8 mouse cellular contexts compared by ENCODE assay signal in the genomic region with DNA sequence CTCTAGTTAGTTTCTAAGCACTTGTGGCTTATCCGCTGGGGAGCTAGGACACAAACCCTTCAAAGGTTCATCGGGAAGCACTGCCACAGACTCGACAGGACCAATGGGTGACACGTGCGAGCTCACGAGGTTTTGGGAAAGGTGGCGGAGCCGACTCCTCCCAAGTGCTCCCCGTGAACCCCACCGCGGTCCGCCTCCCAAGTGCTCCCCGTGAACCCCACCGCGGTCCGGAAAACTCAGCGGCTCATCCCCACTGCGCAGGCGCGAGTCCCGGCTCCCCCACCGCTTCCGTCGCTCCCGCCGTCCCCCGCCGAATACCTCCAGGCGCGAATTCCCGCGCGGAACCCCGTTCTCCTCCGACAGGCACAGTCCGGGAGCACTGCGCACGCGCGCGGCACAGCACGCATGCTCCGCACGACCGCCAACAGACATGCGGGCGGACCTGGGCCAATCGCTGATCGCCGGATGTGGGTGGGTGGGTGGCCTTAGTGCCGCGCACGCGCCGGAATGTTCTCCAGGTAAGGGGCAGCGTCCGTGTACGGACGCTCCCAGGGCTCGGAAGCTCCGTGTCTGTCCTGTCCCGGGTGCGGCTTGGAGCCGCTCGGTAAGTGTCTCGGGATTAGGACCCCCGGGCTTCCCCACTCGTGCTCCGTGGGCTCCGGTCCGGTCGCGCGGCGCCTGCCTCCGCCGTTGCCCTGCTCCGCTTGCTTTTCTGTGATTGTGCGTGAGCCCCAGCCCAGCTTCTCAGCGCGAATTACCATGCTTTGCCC. TPM values are rescaled to one million over a fixed set of nuclear protein-coding genes. Genes with fewer than 3 reads are reported as not detected.
DNase-seq lines count a peak whose midpoint lies in the region; ATAC-seq lines count a peak whose summit lies in the region.

A gene (minus strand): TSS at position 403 of the 770 bp plus-strand sequence.
A gene (plus strand): TSS at position 488 of the 770 bp plus-strand sequence.

- peak within 1 kb of the TSS; percentile 90 for H3K9ac ChIP-seq in heart, embryonic 13.5 days
- peak within 1 kb of the TSS; percentile 79 for H3K9ac ChIP-seq in liver, embryonic 12.5 days
- H3K9ac ChIP-seq in stomach, embryonic 15.5 days: peak within 1 kb of the TSS; percentile 77; the same call in 1 of the 2 replicates

- H3K4me1 ChIP-seq in brown adipose tissue, adult 24 weeks (ENCODE audit: control insufficient read depth, insufficient read depth, insufficient read length, low read length): no peaks in the 10 kb centered on the region
- peaks cover 25% of the 10 kb centered on the region for H3K4me1 ChIP-seq in heart, embryonic 13.5 days
- H3K4me1 ChIP-seq in liver, embryonic 12.5 days: peaks cover 22% of the 10 kb centered on the region
- H3K4me1 ChIP-seq in stomach, embryonic 15.5 days: peaks cover 9% of the 10 kb centered on the region; the same call in 1 of the 2 replicates

- H3K36me3 ChIP-seq in heart, embryonic 13.5 days: peaks cover 57% of the 10 kb centered on the region
- H3K36me3 ChIP-seq in liver, embryonic 12.5 days: peaks cover 68% of the 10 kb centered on the region
- H3K36me3 ChIP-seq in stomach, embryonic 15.5 days: peaks cover 22% of the 10 kb centered on the region

- peak within 1 kb of the TSS; percentile 35; the same call in 1 of the 2 replicates for H3K27ac ChIP-seq in brown adipose tissue, adult 24 weeks (replicated peaks; ENCODE audit: low read depth, low read length)
- H3K27ac ChIP-seq in heart, embryonic 13.5 days (replicated peaks): peak within 1 kb of the TSS; percentile 85
- peak within 1 kb of the TSS; percentile 76 for H3K27ac ChIP-seq in liver, embryonic 12.5 days
- H3K27ac ChIP-seq in stomach, embryonic 15.5 days: peak within 1 kb of the TSS; percentile 85

- H3K9me3 ChIP-seq in heart, embryonic 13.5 days: no peaks in the 10 kb centered on the region
- no peaks in the 10 kb centered on the region for H3K9me3 ChIP-seq in liver, embryonic 12.5 days (replicated peaks)
- no peaks in the 10 kb centered on the region for H3K9me3 ChIP-seq in stomach, embryonic 15.5 days

- WGBS in heart, embryonic 13.5 days: under 1% methylated on average over 81 of the region's 81 CpGs
- under 1% methylated on average over 76 of the region's 81 CpGs for WGBS in liver, embryonic 12.5 days (ENCODE audit: insufficient replicate concordance)
- WGBS in stomach, embryonic 15.5 days: under 1% methylated on average over 81 of the region's 81 CpGs

- no peaks in the 10 kb centered on the region for H3K27me3 ChIP-seq in heart, embryonic 13.5 days (replicated peaks)
- no peaks in the 10 kb centered on the region for H3K27me3 ChIP-seq in liver, embryonic 12.5 days (replicated peaks)
- H3K27me3 ChIP-seq in stomach, embryonic 15.5 days (replicated peaks): no peaks in the 10 kb centered on the region

- peak within 1 kb of the TSS; percentile 93 for H3K4me3 ChIP-seq in brown adipose tissue, adult 24 weeks (ENCODE audit: insufficient read depth, low read depth, low read length)
- H3K4me3 ChIP-seq in heart, embryonic 13.5 days: peak within 1 kb of the TSS; percentile 84
- H3K4me3 ChIP-seq in liver, embryonic 12.5 days: peak within 1 kb of the TSS; percentile 81
- H3K4me3 ChIP-seq in stomach, embryonic 15.5 days (replicated peaks): peak within 1 kb of the TSS; percentile 87

- H3K4me2 ChIP-seq in heart, embryonic 13.5 days: peak within 1 kb of the TSS; percentile 96
- H3K4me2 ChIP-seq in liver, embryonic 12.5 days: peak within 1 kb of the TSS; percentile 88
- peak within 1 kb of the TSS; percentile 77 for H3K4me2 ChIP-seq in stomach, embryonic 15.5 days

- peak; percentile 95 for ATAC-seq in heart, embryonic 13.5 days (ENCODE audit: extremely low read depth, insufficient number of reproducible peaks, low FRiP score, low TSS enrichment)
- peak; percentile 99 for ATAC-seq in liver, embryonic 12.5 days
- ATAC-seq in stomach, embryonic 15.5 days (ENCODE audit: insufficient read depth, low FRiP score, low read depth): peak; percentile 99

- peak; percentile 98 for DNase-seq in CD4-positive, CD25-positive, alpha-beta regulatory T cell, adult 2 months (ENCODE audit: low read depth, low spot score)
- DNase-seq in fat pad, adult 2 months (ENCODE audit: extremely low read depth, low read depth, low spot score): peak; percentile 33
- DNase-seq in kidney, postnatal 10 days: peak; percentile 100
- DNase-seq in natural killer cell, adult 2 months (ENCODE audit: low spot score in 2 of 2): peak; percentile 86 to 90

RNA-seq across cellular contexts. Expression of the first gene that starts in this region (rescaled TPM):
- 6.1 and 6.6 TPM in 2 replicates for polyA plus RNA-seq in brown adipose tissue, adult 24 weeks (2012; ENCODE audit: insufficient read depth, insufficient read length, missing spikeins)
- 19.9 and 21.7 TPM in 2 replicates for polyA plus RNA-seq in heart, embryonic 13.5 days (2015; fragmentation: Nextera tagmentation; extraction: Ambion mirVana)
- 23.9 and 24.2 TPM in 2 replicates for polyA plus RNA-seq in liver, embryonic 12.5 days (2016; fragmentation: Nextera tagmentation; extraction: Ambion mirVana)
- 17.2 and 20.5 TPM in 2 replicates for polyA plus RNA-seq in stomach, embryonic 15.5 days (2015; fragmentation: Nextera tagmentation; extraction: Ambion mirVana)

RNA-seq across cellular contexts. Expression of the second gene that starts in this region (rescaled TPM):
- polyA plus RNA-seq in brown adipose tissue, adult 24 weeks (2012; ENCODE audit: insufficient read depth, insufficient read length, missing spikeins): 4.8 and 17.8 TPM in 2 replicates
- 18.1 and 21.7 TPM in 2 replicates for polyA plus RNA-seq in heart, embryonic 13.5 days (2015; fragmentation: Nextera tagmentation; extraction: Ambion mirVana)
- 22.6 and 22.7 TPM in 2 replicates for polyA plus RNA-seq in liver, embryonic 12.5 days (2016; fragmentation: Nextera tagmentation; extraction: Ambion mirVana)
- 28.4 TPM in 2 replicates for polyA plus RNA-seq in stomach, embryonic 15.5 days (2015; fragmentation: Nextera tagmentation; extraction: Ambion mirVana)

Comparison
In these comparisons a context has a peak if more than half of its experiments do, and no peak if none do; other contexts are left out.
1. Peak in every context shown above with its lines: DNase-seq, ATAC-seq, H3K4me3 ChIP-seq and H3K27ac ChIP-seq.
2. DNase-seq: peak in every context shown above with its lines; median percentile 100 in kidney, postnatal 10 days; 98 in CD4-positive, CD25-positive, alpha-beta regulatory T cell, adult 2 months; 88 in natural killer cell, adult 2 months; 33 in fat pad, adult 2 months.
3. H3K27ac ChIP-seq: peak in every context shown above with its lines; median percentile 85 in heart, embryonic 13.5 days; 85 in stomach, embryonic 15.5 days; 76 in liver, embryonic 12.5 days; 35 in brown adipose tissue, adult 24 weeks.